Mouse (Mus musculus) forebrain, embryonic 11.5 days (tissue): ENCODE data around the gene Slc25a29. TPM values are rescaled to one million over a fixed set of nuclear protein-coding genes. Genes with fewer than 3 reads are reported as not detected.

Source experiments
- ATAC-seq: fragments of 200-750 bp; cut with Nextera tagmentation; replicated peaks from 2 replicates; pipeline ENCODE4 v1.8.0; 2017; ENCODE audit warnings: moderate TSS enrichment; ENCODE audit not compliant: low FRiP score
- DNase-seq: peaks from one replicate; pipeline ENCODE4 v3.0.0-alpha.2; 2017; ENCODE audit warnings: low spot score
- H3K27ac ChIP-seq: fragments of 300-500 bp; sonication (generic); 2 replicates; pipeline ENCODE4 v1.5.1; 2014; ENCODE audit warnings: low read depth, low read length
- H3K27me3 ChIP-seq: fragments of 300-500 bp; sonication (generic); 2 replicates; pipeline ENCODE4 v1.6.1; 2014; ENCODE audit warnings: mild to moderate bottlenecking, low read length, mixed read lengths; ENCODE audit not compliant: control insufficient read depth, insufficient read depth
- H3K36me3 ChIP-seq: fragments of 300-500 bp; sonication (generic); 2 replicates; pipeline ENCODE4 v1.6.1; 2014; ENCODE audit warnings: mild to moderate bottlenecking, low read length, moderate library complexity, mixed read lengths; ENCODE audit not compliant: control insufficient read depth, insufficient read depth
- H3K4me1 ChIP-seq: fragments of 300-500 bp; sonication (generic); replicated peaks from 2 replicates; pipeline ENCODE4 v1.6.1; 2014; ENCODE audit warnings: low read length, mixed read lengths; ENCODE audit not compliant: control insufficient read depth, insufficient read depth
- H3K4me2 ChIP-seq: fragments of 300-500 bp; sonication (generic); 2 replicates; pipeline ENCODE4 v1.6.1; 2014; ENCODE audit warnings: low read depth, mild to moderate bottlenecking, low read length, moderate library complexity, mixed read lengths; ENCODE audit not compliant: severe bottlenecking
- H3K4me3 ChIP-seq: fragments of 300-500 bp; sonication (generic); 2 replicates; pipeline ENCODE4 v1.5.1; 2014; ENCODE audit warnings: low read depth, low read length
- H3K9ac ChIP-seq: fragments of 300-500 bp; sonication (generic); 2 replicates; pipeline ENCODE4 v1.6.1; 2014; ENCODE audit warnings: low read length
- H3K9me3 ChIP-seq: fragments of 300-500 bp; sonication (generic); 2 replicates; pipeline ENCODE4 v1.6.1; 2016; ENCODE audit warnings: low read length, mixed read lengths; ENCODE audit not compliant: control insufficient read depth
- WGBS: fragments of 180-500 bp; shearing (Covaris S2); extraction: QIAGEN DNeasy Blood & Tissue Kit; methylation state at CpG from one replicate; pipeline ENCODE4 v1.1.7; 2014; 5-methylcytosine and 5-hydroxymethylcytosine counted together
- polyA plus RNA-seq: library from polyadenylated mRNA; unstranded; fragments of >200 nt; fragmentation: Nextera tagmentation; extraction: Ambion mirVana; gene quantifications from 2 replicates; pipeline ENCODE4 v1.2.1, GENCODE M21; 2014

Gene Slc25a29
- polyA plus RNA-seq, 1 experiment from 2014 or later, result 13.8 TPM

- ATAC-seq, result no peak
- H3K4me2 ChIP-seq, result no peak overlapping the region
- no peak overlapping the region for H3K4me3 ChIP-seq
- WGBS, result 66% methylated on average over 9 of the region's 9 CpGs
- H3K27me3 ChIP-seq, result no peaks in the 10 kb centered on the region
- peaks cover 8% of the 10 kb centered on the region; the same call in 1 of the 2 replicates for H3K4me1 ChIP-seq
- H3K9ac ChIP-seq, result no peak overlapping the region
- DNase-seq, result peak; percentile 47
- H3K9me3 ChIP-seq, result no peaks in the 10 kb centered on the region
- H3K36me3 ChIP-seq, result no peaks in the 10 kb centered on the region; the same call in 1 of the 2 replicates
- H3K27ac ChIP-seq, result no peak overlapping the region
Measured at GRCm38 (mm10) chr12:108831966-108832643, 3.6 kb downstream of the Slc25a29 start.

GRCm38 (mm10) chr12:108830358-108830757 is 5.3 kb downstream of the Slc25a29 start:
- Histone ChIP-seq H3K27ac (no peak overlapping the region), H3K36me3 (no peaks in the 10 kb centered on the region; the same call in 1 of the 2 replicates), H3K9me3 (no peaks in the 10 kb centered on the region), H3K9ac (no peak overlapping the region), H3K4me2 (no peak overlapping the region), H3K4me1 (peaks cover 4% of the 10 kb centered on the region; the same call in 1 of the 2 replicates), H3K4me3 (no peak overlapping the region), H3K27me3 (no peaks in the 10 kb centered on the region)
- DNase-seq, result peak; percentile 38
- no peak for ATAC-seq
- 89% methylated on average over 6 of the region's 6 CpGs for WGBS

GRCm38 (mm10) chr12:108829636-108830035 is 6.0 kb downstream of the Slc25a29 start:
- 85% methylated on average over 5 of the region's 5 CpGs for WGBS
- Histone ChIP-seq H3K4me1 (no peaks in the 10 kb centered on the region; the same call in 1 of the 2 replicates), H3K4me2 (no peak overlapping the region)

GRCm38 (mm10) chr12:108827641-108828040 is 8.0 kb downstream of the Slc25a29 start:
- H3K9me3 ChIP-seq, result no peaks in the 10 kb centered on the region
- H3K27ac ChIP-seq, result no peak overlapping the region
- no peak overlapping the region for H3K4me3 ChIP-seq
- no peaks in the 10 kb centered on the region; the same call in 1 of the 2 replicates for H3K36me3 ChIP-seq
- no peaks in the 10 kb centered on the region for H3K27me3 ChIP-seq
- DNase-seq, result peak; percentile 31
- H3K4me1 ChIP-seq, result no peaks in the 10 kb centered on the region
- no peak overlapping the region for H3K9ac ChIP-seq
- WGBS, result 97% methylated on average over 6 of the region's 6 CpGs
- no peak for ATAC-seq
- no peak overlapping the region for H3K4me2 ChIP-seq

More at GRCm38 (mm10) chr12:108829636-108830035, 6.0 kb downstream of the Slc25a29 start:
- no peaks in the 10 kb centered on the region; the same call in 1 of the 2 replicates for H3K36me3 ChIP-seq
- no peaks in the 10 kb centered on the region for H3K27me3 ChIP-seq
- H3K9me3 ChIP-seq, result no peaks in the 10 kb centered on the region
- DNase-seq (peak; percentile 30), ATAC-seq (no peak)
- no peak overlapping the region for H3K4me3 ChIP-seq
- no peak overlapping the region for H3K9ac ChIP-seq
- H3K27ac ChIP-seq, result no peak overlapping the region

GRCm38 (mm10) chr12:108826958-108827535 is 8.6 kb downstream of the Slc25a29 start:
- Histone ChIP-seq H3K4me2 (no peak overlapping the region), H3K27ac (no peak overlapping the region), H3K9me3 (no peaks in the 10 kb centered on the region), H3K4me1 (no peaks in the 10 kb centered on the region), H3K4me3 (no peak overlapping the region), H3K27me3 (no peaks in the 10 kb centered on the region), H3K36me3 (no peaks in the 10 kb centered on the region; the same call in 1 of the 2 replicates), H3K9ac (no peak overlapping the region)
- DNase-seq, result peak; percentile 42
- WGBS, result 94% methylated on average over 28 of the region's 28 CpGs
- no peak for ATAC-seq

- DNase-seq (peak; percentile 44), ATAC-seq (no peak)
- no peak overlapping the region for H3K27ac ChIP-seq
- no peaks in the 10 kb centered on the region for H3K27me3 ChIP-seq
- H3K9me3 ChIP-seq, result no peaks in the 10 kb centered on the region
- H3K4me2 ChIP-seq, result no peak overlapping the region
- 95% methylated on average over 19 of the region's 19 CpGs for WGBS
- H3K4me3 ChIP-seq, result no peak overlapping the region
- no peaks in the 10 kb centered on the region for H3K4me1 ChIP-seq
- H3K36me3 ChIP-seq, result no peaks in the 10 kb centered on the region; the same call in 1 of the 2 replicates
- no peak overlapping the region for H3K9ac ChIP-seq
Measured at GRCm38 (mm10) chr12:108826282-108826957, 9.3 kb downstream of the Slc25a29 start.

- no peaks in the 10 kb centered on the region for H3K9me3 ChIP-seq
- H3K27me3 ChIP-seq, result no peaks in the 10 kb centered on the region
- no peak overlapping the region for H3K4me3 ChIP-seq
- H3K4me2 ChIP-seq, result no peak overlapping the region
- WGBS, result 92% methylated on average over 13 of the region's 13 CpGs
- DNase-seq (peak; percentile 43), ATAC-seq (no peak)
- H3K4me1 ChIP-seq, result no peaks in the 10 kb centered on the region
- H3K36me3 ChIP-seq, result no peaks in the 10 kb centered on the region; the same call in 1 of the 2 replicates
- no peak overlapping the region for H3K27ac ChIP-seq
- no peak overlapping the region for H3K9ac ChIP-seq
Measured at GRCm38 (mm10) chr12:108825561-108826224, 10.0 kb downstream of the Slc25a29 start.

- no peaks in the 10 kb centered on the region; the same call in 1 of the 2 replicates for H3K36me3 ChIP-seq
- DNase-seq (peak; percentile 32), ATAC-seq (no peak)
- no peaks in the 10 kb centered on the region for H3K9me3 ChIP-seq
- no peak overlapping the region for H3K27ac ChIP-seq
- H3K4me3 ChIP-seq, result no peak overlapping the region
- no peaks in the 10 kb centered on the region for H3K27me3 ChIP-seq
- H3K9ac ChIP-seq, result no peak overlapping the region
- H3K4me2 ChIP-seq, result no peak overlapping the region
- 94% methylated on average over 15 of the region's 15 CpGs for WGBS
- no peaks in the 10 kb centered on the region for H3K4me1 ChIP-seq
Measured at GRCm38 (mm10) chr12:108824225-108824874, 11.3 kb downstream of the Slc25a29 start.
